Mouse (Mus musculus): ENCODE measurements at regions not wholly inside any gene's neighbourhood (a gene's known extent, or its start where the extent isn't known, plus 50 kb on each side); places are given as distances from the start of the nearest gene placed in this dataset.
"Not testable (repeated sequence)": the region's sequence is repeated elsewhere in the genome, so short reads cannot be mapped to it uniquely, and the experiment has no call there.

- in situ Hi-C loops (cut with MboI; ENCODE audit: low pct_ligation_motif_present, low pct_unique_long_range_greater_than_20kb, low sequenced_read_pairs) (no loop called here), dilution Hi-C loops (cut with MboI; ENCODE audit: extremely low pct_ligation_motif_present, extremely low pct_unique_long_range_greater_than_20kb, low sequenced_read_pairs) (no loop called here)
- no peak overlapping the region for H3K9ac ChIP-seq (ENCODE audit: insufficient read depth, low read depth)
- TF ChIP-seq JUN (IDR thresholded peaks at IDR 0.05; ENCODE audit: insufficient read depth, low read depth, low read length) (no peak), CTCF (conservative IDR thresholded peaks at IDR 0.05 in 1 of 2, IDR thresholded peaks at IDR 0.05 in 1 of 2; ENCODE audit: low read depth in 2 of 2, low read length in 2 of 2) (no peak), ZKSCAN1 (IDR thresholded peaks at IDR 0.05; ENCODE audit: borderline replicate concordance, low read depth, low read length) (no peak), NELFE (IDR thresholded peaks at IDR 0.05; ENCODE audit: low read depth, low read length) (no peak), IRF4 (IDR thresholded peaks at IDR 0.05; ENCODE audit: low read depth, low read length) (no peak), ELF1 (IDR thresholded peaks at IDR 0.05; ENCODE audit: low read depth, low read length) (no peak), USF2 (conservative IDR thresholded peaks at IDR 0.05; ENCODE audit: low read depth, low read length) (no peak), ZC3H11A (IDR thresholded peaks at IDR 0.05; ENCODE audit: low read depth, low read length) (no peak), ZNF384 (IDR thresholded peaks at IDR 0.05; ENCODE audit: low read depth, low read length) (no peak), HCFC1 (IDR thresholded peaks at IDR 0.05; ENCODE audit: low read depth, low read length) (no peak), NRF1 (IDR thresholded peaks at IDR 0.05; ENCODE audit: low read depth, low read length) (no peak)
- H3K4me2 ChIP-seq (ENCODE audit: insufficient read depth, low read depth, poor library complexity, severe bottlenecking), result no peak overlapping the region
- H3K27ac ChIP-seq (ENCODE audit: insufficient read depth, low read depth), result no peak overlapping the region
- no peak overlapping the region for H3K4me3 ChIP-seq (replicated peaks in 1 of 3; ENCODE audit: low read depth in 2 of 3, low read length in 2 of 3, poor library complexity in 1 of 3)
- DNase-seq (ENCODE audit: extremely low read depth), result no peak
- H3K36me3 ChIP-seq (replicated peaks in 1 of 2; ENCODE audit: control insufficient read depth in 1 of 2, insufficient read depth in 1 of 2, low read length in 1 of 2), result no peaks in the 10 kb centered on the region
- peaks cover 5 to 25% of the 10 kb centered on the region in 2 experiments for H3K4me1 ChIP-seq (ENCODE audit: control insufficient read depth in 1 of 2, insufficient read depth in 2 of 2)
- H3K27me3 ChIP-seq (replicated peaks), result no peaks in the 10 kb centered on the region
- no peaks in the 10 kb centered on the region for H3K79me2 ChIP-seq (replicated peaks; ENCODE audit: control insufficient read depth, extremely low read depth, insufficient read depth, poor library complexity, severe bottlenecking)
- peaks cover 2% of the 10 kb centered on the region for H3K9me3 ChIP-seq (replicated peaks; ENCODE audit: low read length)
Measured at GRCm38 (mm10) chr12:40921988-40922387, 101.9 kb upstream of the Immp2l start.

GRCm38 (mm10) chr12:40926681-40927080 lies 97.2 kb upstream of the Immp2l start:
- H3K36me3 ChIP-seq (replicated peaks in 1 of 2; ENCODE audit: control insufficient read depth in 1 of 2, insufficient read depth in 1 of 2, low read length in 1 of 2), result no peaks in the 10 kb centered on the region
- no peak overlapping the region for H3K4me2 ChIP-seq (ENCODE audit: insufficient read depth, low read depth, poor library complexity, severe bottlenecking)
- no peak for DNase-seq (ENCODE audit: extremely low read depth)
- in situ Hi-C loops (cut with MboI; ENCODE audit: low pct_ligation_motif_present, low pct_unique_long_range_greater_than_20kb, low sequenced_read_pairs), result no loop called here
- H3K4me1 ChIP-seq (ENCODE audit: control insufficient read depth in 1 of 2, insufficient read depth in 2 of 2), result no peaks in the 10 kb centered on the region
- no peaks in the 10 kb centered on the region for H3K79me2 ChIP-seq (replicated peaks; ENCODE audit: control insufficient read depth, extremely low read depth, insufficient read depth, poor library complexity, severe bottlenecking)
- H3K9me3 ChIP-seq (replicated peaks; ENCODE audit: low read length), result peaks cover 2% of the 10 kb centered on the region
- H3K27me3 ChIP-seq (replicated peaks), result no peaks in the 10 kb centered on the region
- TF ChIP-seq MEF2A (IDR thresholded peaks at IDR 0.05; ENCODE audit: borderline replicate concordance, low read depth, low read length) (no peak), CTCF (conservative IDR thresholded peaks at IDR 0.05 in 1 of 2, IDR thresholded peaks at IDR 0.05 in 1 of 2; ENCODE audit: low read depth in 2 of 2, low read length in 2 of 2) (no peak), CHD1 (IDR thresholded peaks at IDR 0.05; ENCODE audit: low read depth, low read length) (no peak), ZNF384 (IDR thresholded peaks at IDR 0.05; ENCODE audit: low read depth, low read length) (no peak), NRF1 (IDR thresholded peaks at IDR 0.05; ENCODE audit: low read depth, low read length) (no peak)
- dilution Hi-C loops (cut with MboI; ENCODE audit: extremely low pct_ligation_motif_present, extremely low pct_unique_long_range_greater_than_20kb, low sequenced_read_pairs), result no loop called here
- no peak overlapping the region for H3K27ac ChIP-seq (ENCODE audit: insufficient read depth, low read depth)
- no peak overlapping the region for H3K9ac ChIP-seq (ENCODE audit: insufficient read depth, low read depth)
- H3K4me3 ChIP-seq (replicated peaks in 1 of 3; ENCODE audit: low read depth in 2 of 3, low read length in 2 of 3, poor library complexity in 1 of 3), result no peak overlapping the region

GRCm38 (mm10) chr12:40929409-40929808 lies 94.5 kb upstream of the Immp2l start:
- H3K9me3 ChIP-seq (replicated peaks; ENCODE audit: low read length); H3K4me3 ChIP-seq (replicated peaks in 1 of 3; ENCODE audit: low read depth in 2 of 3, low read length in 2 of 3, poor library complexity in 1 of 3); DNase-seq (ENCODE audit: extremely low read depth); H3K27ac ChIP-seq (ENCODE audit: insufficient read depth, low read depth); H3K4me1 ChIP-seq (ENCODE audit: control insufficient read depth in 1 of 2, insufficient read depth in 2 of 2); H3K9ac ChIP-seq (ENCODE audit: insufficient read depth, low read depth); H3K79me2 ChIP-seq (replicated peaks; ENCODE audit: control insufficient read depth, extremely low read depth, insufficient read depth, poor library complexity, severe bottlenecking); in situ Hi-C loops (cut with MboI; ENCODE audit: low pct_ligation_motif_present, low pct_unique_long_range_greater_than_20kb, low sequenced_read_pairs); H3K27me3 ChIP-seq (replicated peaks); H3K36me3 ChIP-seq (replicated peaks in 1 of 2; ENCODE audit: control insufficient read depth in 1 of 2, insufficient read depth in 1 of 2, low read length in 1 of 2); H3K4me2 ChIP-seq (ENCODE audit: insufficient read depth, low read depth, poor library complexity, severe bottlenecking); dilution Hi-C loops (cut with MboI; ENCODE audit: extremely low pct_ligation_motif_present, extremely low pct_unique_long_range_greater_than_20kb, low sequenced_read_pairs): not testable (repeated sequence)
